Mouse (Mus musculus) layer of hippocampus, postnatal 25 days (tissue): Measurements from ENCODE around the gene Olfr1500. TPM values are rescaled to one million over a fixed set of nuclear protein-coding genes. Genes with fewer than 3 reads are reported as not detected.
"Not testable (repeated sequence)": the region's sequence is repeated elsewhere in the genome, so short reads cannot be mapped to it uniquely, and the experiment has no call there.

ENCODE experiments used
- DNase-seq, 2 experiments: peaks; one replicate each; pipeline ENCODE4 v3.0.0; 2022; ENCODE audit warnings: mixed read lengths in 2 of 2, low spot score in 1 of 2; ENCODE audit errors: extremely low spot score in 1 of 2
- total RNA-seq, 2 experiments: library from RNA; stranded (reverse); gene quantifications; 2 replicates each; pipeline ENCODE4 v1.2.3; 2021

The Olfr1500 gene
- total RNA-seq = not detected

GRCm38 (mm10) chr19:13830388-13830787, at the start of gene Olfr1500:
TSS of gene Olfr1500 (minus strand) at chr19:13830488.
- no peak for DNase-seq

DNA sequence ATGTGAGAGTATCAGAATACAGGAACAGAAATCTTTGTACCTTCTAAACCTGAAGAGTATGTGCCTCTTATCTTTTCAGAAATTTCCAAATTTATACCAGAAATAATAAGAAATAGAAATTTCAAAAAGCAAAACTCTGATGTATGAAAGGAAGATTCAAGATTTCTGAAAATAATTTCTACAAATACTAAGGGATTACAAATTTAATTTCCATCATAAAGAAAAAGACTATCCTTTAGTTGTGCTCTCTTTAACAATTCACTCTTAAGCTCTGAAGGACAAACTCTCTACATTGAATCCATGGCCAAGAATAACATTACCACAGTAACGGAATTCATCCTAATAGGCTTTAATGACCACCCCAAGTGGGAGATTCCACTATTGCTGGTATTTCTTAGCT, 31.2 kb upstream of the Olfr1500 start, which contains the start of gene Olfr1502:
Gene Olfr1502 (plus strand): TSS at position 301 of the 400 bp plus-strand sequence.
- no peak for DNase-seq

GRCm38 (mm10) chr19:13850592-13850991, 20.3 kb upstream of the Olfr1500 start, which contains the start of gene Olfr1501:
TSS of gene Olfr1501 (minus strand) at chr19:13850692.
- not testable (repeated sequence) for DNase-seq

- no peak for DNase-seq
Observed at GRCm38 (mm10) chr19:13828447-13828846, 1.8 kb downstream of the Olfr1500 start.

DNA sequence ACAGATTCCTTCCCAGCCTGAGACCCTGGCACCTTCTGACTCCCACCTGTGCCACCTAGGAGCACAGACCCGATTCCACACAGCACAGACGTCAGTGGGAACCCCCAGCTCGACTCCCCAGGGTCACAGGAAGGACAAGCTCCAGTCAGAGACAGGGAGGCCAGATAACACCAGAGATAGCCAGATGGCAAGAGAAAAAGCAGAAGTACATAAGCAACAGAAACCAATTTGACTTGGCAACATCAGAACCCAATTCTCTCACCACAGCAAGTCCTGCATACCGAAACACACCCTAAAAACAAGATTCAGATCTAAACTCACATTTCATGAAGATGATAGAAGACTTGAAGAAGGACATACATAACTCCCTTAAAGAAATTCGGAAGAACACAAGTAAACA, 9.4 kb downstream of the Olfr1500 start:
- no peak for DNase-seq

- DNase-seq = no peak
Observed at GRCm38 (mm10) chr19:13819347-13819746, 10.9 kb downstream of the Olfr1500 start, which contains the start of gene Olfr1499. TSS of gene Olfr1499 (minus strand) at chr19:13819447.

DNA sequence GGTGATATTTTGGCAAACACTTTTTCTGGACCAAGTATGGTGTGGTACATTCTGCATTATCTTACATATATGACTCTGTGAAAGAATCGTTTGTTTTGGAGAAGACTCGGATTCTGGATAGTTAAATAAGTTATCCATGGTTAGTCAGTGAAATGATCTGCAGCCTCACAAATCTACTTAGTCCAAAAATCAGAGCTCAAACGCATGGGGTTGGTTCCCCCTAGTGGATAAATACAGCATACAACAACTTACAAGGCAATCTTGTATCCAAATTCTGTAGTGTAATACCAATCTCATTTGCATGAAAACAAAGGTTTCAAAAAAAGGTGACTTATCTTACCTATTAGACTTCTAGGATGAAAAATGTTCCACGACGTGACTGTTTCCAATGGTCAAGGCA, 11.5 kb downstream of the Olfr1500 start:
- no peak for DNase-seq

DNA sequence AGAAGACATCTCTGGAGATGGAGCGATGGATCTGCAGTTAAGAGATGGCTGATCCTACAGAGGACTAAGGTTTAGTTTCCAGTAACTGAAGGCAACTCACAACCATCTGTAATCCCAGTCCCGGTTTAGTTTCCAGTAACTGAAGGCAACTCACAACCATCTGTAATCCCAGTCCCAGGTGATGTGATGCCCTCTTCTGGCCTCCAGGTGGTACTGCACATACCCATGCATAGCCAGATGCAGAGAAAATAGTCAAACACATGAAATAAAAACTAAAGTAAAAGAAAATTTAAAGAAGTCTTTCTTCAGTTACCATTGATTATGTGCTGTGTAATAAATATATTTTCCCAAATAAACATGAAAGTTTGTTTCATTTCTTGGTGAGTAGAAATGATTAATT, 17.5 kb downstream of the Olfr1500 start:
- no peak for DNase-seq

GRCm38 (mm10) chr19:13805486-13805885, 24.8 kb downstream of the Olfr1500 start:
- DNase-seq = not testable (repeated sequence)

GRCm38 (mm10) chr19:13798102-13798501, 32.2 kb downstream of the Olfr1500 start, which contains the start of gene Olfr1497:
TSS of gene Olfr1497 (minus strand) at chr19:13798202.
- no peak for DNase-seq

DNA sequence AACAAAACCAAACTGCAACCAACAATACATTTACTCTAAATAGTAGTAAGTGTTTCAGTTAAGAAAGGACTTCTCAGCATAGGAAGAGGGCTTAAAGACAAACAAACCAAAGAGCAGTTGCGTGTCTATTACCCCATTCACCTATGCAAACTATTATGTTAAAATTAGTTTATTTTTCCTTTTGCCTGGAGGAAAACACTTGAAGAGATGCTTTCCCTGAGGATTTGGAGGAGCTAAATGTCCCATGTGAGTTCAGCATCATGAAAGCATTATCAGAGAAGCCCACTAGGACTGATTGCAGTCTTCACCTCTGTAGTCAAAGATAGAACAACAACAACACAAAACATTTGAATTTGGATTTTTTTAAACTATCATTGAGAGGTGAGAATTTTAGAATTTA, 52.7 kb downstream of the Olfr1500 start, which contains the start of gene Olfr1496:
Gene Olfr1496 (plus strand): TSS at position 301 of the 400 bp plus-strand sequence.
- DNase-seq = no peak

Other genes starting within 250 kb of the Olfr1500 start
- gene Olfr1484, start 247.0 kb downstream of the Olfr1500 start, total RNA-seq = not detected
- gene Olfr1487, start 213.1 kb downstream of the Olfr1500 start, total RNA-seq = not detected
- not detected for gene Olfr1489, start 198.9 kb downstream of the Olfr1500 start, total RNA-seq
- not detected for gene Olfr1490, start 179.4 kb downstream of the Olfr1500 start, total RNA-seq
- not detected for gene Olfr1491, start 133.2 kb downstream of the Olfr1500 start, total RNA-seq
- gene Olfr1493-ps1, start 107.2 kb downstream of the Olfr1500 start, total RNA-seq = not detected
- gene Olfr1494, start 90.8 kb downstream of the Olfr1500 start, total RNA-seq = not detected
- gene Olfr1495, start 65.9 kb downstream of the Olfr1500 start, total RNA-seq = not detected
- not detected for gene Olfr1496, start 52.6 kb downstream of the Olfr1500 start, total RNA-seq
- not detected for gene Olfr1497, start 32.3 kb downstream of the Olfr1500 start, total RNA-seq
- not detected for gene Olfr1499, start 11.0 kb downstream of the Olfr1500 start, total RNA-seq
- not detected for gene Olfr1501, start 20.2 kb upstream of the Olfr1500 start, total RNA-seq
- gene Olfr1502, start 31.3 kb upstream of the Olfr1500 start, total RNA-seq = not detected
- gene Olfr1504, start 67.4 kb upstream of the Olfr1500 start, total RNA-seq = not detected
- not detected for gene Olfr1505, start 83.0 kb upstream of the Olfr1500 start, total RNA-seq